Mouse (Mus musculus) lung, adult 2 months (tissue): ENCODE data around the gene Iqsec3. TPM values are rescaled to one million over a fixed set of nuclear protein-coding genes. Genes with fewer than 3 reads are reported as not detected.

Source experiments
- DNase-seq: peaks from one replicate; pipeline ENCODE4 v3.0.0; 2022
- H3K4me1 ChIP-seq: fragments of 200-500 bp; 2 replicates; pipeline ENCODE4 v1.6.1; 2011; ENCODE audit warnings: low read length; ENCODE audit not compliant: control insufficient read depth, insufficient read depth
- H3K4me3 ChIP-seq: fragments of 200-500 bp; replicated peaks from 2 replicates; pipeline ENCODE3; 2011; ENCODE audit warnings: low read depth, mild to moderate bottlenecking, control low read depth, low read length; ENCODE audit errors: extremely low read depth
- CTCF ChIP-seq: fragments of 200-500 bp; IDR thresholded peaks from 2 replicates; pipeline ENCODE4 v1.5.1; 2011; ENCODE audit warnings: mild to moderate bottlenecking, low read length, control low read depth; ENCODE audit not compliant: insufficient read depth
- POLR2A ChIP-seq: fragments of 200-500 bp; IDR thresholded peaks from 2 replicates; pipeline ENCODE4 v1.6.1; 2011; ENCODE audit warnings: low read depth, mild to moderate bottlenecking, control low read depth, low read length, borderline replicate concordance; ENCODE audit errors: extremely low read depth
- WGBS: fragments of 180-500 bp; shearing (Covaris S2); methylation state at CpG from one replicate; pipeline ENCODE4 v1.1.7; 2018; 5-methylcytosine and 5-hydroxymethylcytosine counted together
- polyA plus RNA-seq: library from polyadenylated mRNA; depleted of rRNA; stranded (reverse); fragments of >200 nt; gene quantifications from 2 replicates; pipeline ENCODE4 v1.2.3, GENCODE M21; 2012

Iqsec3 gene
- polyA plus RNA-seq, 1 experiment: 0.04 TPM

- no peaks in the 10 kb centered on the region for H3K4me1 ChIP-seq
- 68% methylated on average over 3 of the region's 3 CpGs for WGBS
- TF ChIP-seq CTCF (no peak), POLR2A (no peak)
- H3K4me3 ChIP-seq: no peak overlapping the region
- DNase-seq: no peak
Observed at GRCm38 (mm10) chr6:121501044-121501638, 27.7 kb upstream of the Iqsec3 start.

GRCm38 (mm10) chr6:121499856-121500255 is 26.4 kb upstream of the Iqsec3 start:
- no peak for DNase-seq
- TF ChIP-seq CTCF: no peak
- no peak for TF ChIP-seq POLR2A
- WGBS: 56% methylated on average over 3 of the region's 3 CpGs
- H3K4me1 ChIP-seq: no peaks in the 10 kb centered on the region
- no peak overlapping the region for H3K4me3 ChIP-seq

GRCm38 (mm10) chr6:121498819-121499535 is 25.5 kb upstream of the Iqsec3 start:
- Histone ChIP-seq H3K4me3 (no peak overlapping the region), H3K4me1 (no peaks in the 10 kb centered on the region)
- no peak for TF ChIP-seq CTCF
- no peak for TF ChIP-seq POLR2A
- 24% methylated on average over 9 of the region's 9 CpGs for WGBS
- DNase-seq: no peak

- no peaks in the 10 kb centered on the region for H3K4me1 ChIP-seq
- no peak overlapping the region for H3K4me3 ChIP-seq
- 48% methylated on average over 7 of the region's 7 CpGs for WGBS
- no peak for TF ChIP-seq POLR2A
- TF ChIP-seq CTCF: no peak
- no peak for DNase-seq
Observed at GRCm38 (mm10) chr6:121495606-121496005, 22.1 kb upstream of the Iqsec3 start.

GRCm38 (mm10) chr6:121495026-121495425 is 21.5 kb upstream of the Iqsec3 start:
- 95% methylated on average over 1 of the region's 1 CpGs for WGBS
- no peak for DNase-seq
- Histone ChIP-seq H3K4me3 (no peak overlapping the region), H3K4me1 (no peaks in the 10 kb centered on the region)
- TF ChIP-seq CTCF (no peak), POLR2A (no peak)

GRCm38 (mm10) chr6:121494319-121494718 is 20.8 kb upstream of the Iqsec3 start:
- no peak for TF ChIP-seq POLR2A
- no peak for TF ChIP-seq CTCF
- DNase-seq: no peak
- WGBS: 73% methylated on average over 4 of the region's 4 CpGs
- Histone ChIP-seq H3K4me3 (no peak overlapping the region), H3K4me1 (no peaks in the 10 kb centered on the region)

GRCm38 (mm10) chr6:121491339-121491738 is 17.9 kb upstream of the Iqsec3 start:
- no peak for TF ChIP-seq POLR2A
- TF ChIP-seq CTCF: no peak
- no peak for DNase-seq
- WGBS: 84% methylated on average over 5 of the region's 5 CpGs
- H3K4me3 ChIP-seq: no peak overlapping the region
- H3K4me1 ChIP-seq: no peaks in the 10 kb centered on the region

- DNase-seq: no peak
Observed at GRCm38 (mm10) chr6:121472273-121472672, 1.2 kb downstream of the Iqsec3 start.

GRCm38 (mm10) chr6:121468235-121468634 is 5.2 kb downstream of the Iqsec3 start:
- no peak overlapping the region for H3K4me3 ChIP-seq
- H3K4me1 ChIP-seq: no peaks in the 10 kb centered on the region
- DNase-seq: no peak
- TF ChIP-seq CTCF (no peak), POLR2A (no peak)

More at GRCm38 (mm10) chr6:121472273-121472672, 1.2 kb downstream of the Iqsec3 start:
- Histone ChIP-seq H3K4me1 (no peaks in the 10 kb centered on the region), H3K4me3 (no peak overlapping the region)
- TF ChIP-seq CTCF (no peak), POLR2A (no peak)
- 29% methylated on average over 5 of the region's 5 CpGs for WGBS

GRCm38 (mm10) chr6:121462628-121463340 is 10.7 kb downstream of the Iqsec3 start:
- WGBS: 5% methylated on average over 28 of the region's 28 CpGs
- no peak overlapping the region for H3K4me3 ChIP-seq
- no peak for TF ChIP-seq CTCF
- no peak for TF ChIP-seq POLR2A
- no peak for DNase-seq
- H3K4me1 ChIP-seq: no peaks in the 10 kb centered on the region
